Mouse (Mus musculus) adrenal gland, adult 18-20 months (tissue): ENCODE data around the gene Accsl. TPM values are rescaled to one million over a fixed set of nuclear protein-coding genes. Genes with fewer than 3 reads are reported as not detected.
A peak's percentile ranks its signal among the peaks of the same experiment; 100 is the strongest.

Source experiments
- DNase-seq, 2 experiments: peaks; one replicate each; pipeline ENCODE4 v3.0.0; 2021 to 2022; ENCODE audit warnings: low spot score in 2 of 2
- total RNA-seq, 2 experiments: library from RNA; stranded (reverse); gene quantifications; 1 replicate in 1 of 2; 2 replicates in 1 of 2; pipeline ENCODE4 v1.2.3; 2021

Accsl gene
- total RNA-seq, 2 experiments from 2014 or later, result 0.40 to 0.74 TPM

DNA sequence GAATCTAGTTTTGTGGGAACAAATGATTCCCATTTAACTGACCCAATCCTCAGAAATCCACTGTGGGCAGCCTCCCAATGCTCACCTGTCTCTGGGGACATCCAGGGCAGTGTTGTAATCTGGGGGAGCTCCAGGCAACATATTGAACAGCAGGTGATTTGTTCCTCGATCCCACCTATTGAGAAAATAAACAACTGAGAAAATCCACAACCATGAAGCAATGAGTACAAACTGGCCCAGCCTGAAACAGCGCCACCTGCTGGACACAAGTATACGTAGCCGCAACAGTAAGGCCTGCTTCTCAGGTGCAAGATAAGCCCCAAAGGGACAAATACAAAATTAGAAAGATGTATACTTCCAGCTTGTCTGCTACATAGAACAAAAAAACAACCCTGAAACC, 57.1 kb downstream of the Accsl start:
- peak; percentile 57 to 71 for DNase-seq

DNA sequence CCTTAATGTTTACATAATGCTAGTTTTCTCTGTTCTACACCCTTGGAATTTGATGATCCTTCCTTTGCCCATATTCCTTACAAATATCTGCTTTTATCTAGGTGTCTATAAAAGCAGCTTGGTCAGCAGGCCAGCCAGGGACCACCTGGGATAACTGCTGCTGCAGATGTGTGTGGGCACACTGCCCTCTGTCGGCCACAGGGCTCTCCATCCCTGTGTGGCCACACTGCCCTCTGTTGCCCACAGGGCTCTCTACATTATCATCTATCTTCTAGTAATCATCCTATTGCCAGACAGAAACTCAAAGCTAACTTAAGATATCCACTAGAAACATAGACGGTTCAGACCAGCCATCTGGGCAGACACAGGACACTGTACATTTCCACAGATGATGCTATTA, 59.0 kb downstream of the Accsl start:
- DNase-seq, result peak in 1 of 2 experiments; percentile 46

DNA sequence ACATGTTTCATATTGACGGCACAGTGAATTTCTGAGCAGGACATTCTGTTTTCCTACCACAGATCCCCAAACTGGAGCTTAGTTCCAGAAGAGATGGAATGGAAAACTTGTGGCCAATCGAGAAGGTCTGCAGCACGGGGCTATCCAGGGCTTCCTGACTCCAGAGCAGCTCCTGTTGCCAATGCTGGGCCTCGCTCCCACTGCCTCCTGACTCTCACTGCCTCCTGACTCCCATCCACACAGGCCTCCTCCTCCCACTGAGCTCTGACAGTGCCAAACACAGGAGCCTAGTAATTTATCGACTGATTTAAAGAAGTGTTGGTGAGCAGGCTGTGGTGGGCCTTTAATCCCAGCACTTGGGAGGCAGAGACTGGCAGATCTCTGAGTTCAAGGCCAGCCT, 60.9 kb downstream of the Accsl start:
- DNase-seq, result no peak

DNA sequence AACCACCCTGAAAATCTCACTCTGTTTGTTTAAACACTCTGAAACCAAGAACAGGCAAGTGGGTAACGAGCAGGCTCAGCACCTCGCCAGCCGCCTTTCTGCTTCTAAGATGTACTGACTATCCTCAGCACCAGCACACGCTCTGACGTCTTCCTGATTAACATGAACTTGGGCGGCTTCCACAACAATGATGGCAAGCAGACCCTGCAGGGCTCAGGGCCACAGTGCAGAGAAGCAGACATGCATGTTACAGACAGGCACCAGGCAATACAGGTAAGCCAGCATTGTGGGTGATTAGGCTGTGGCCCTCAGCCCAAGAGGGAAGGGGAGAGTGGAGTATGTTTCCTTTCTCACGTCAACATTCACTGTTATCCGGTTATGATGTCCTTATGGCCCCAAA, 61.5 kb downstream of the Accsl start:
- no peak for DNase-seq

DNA sequence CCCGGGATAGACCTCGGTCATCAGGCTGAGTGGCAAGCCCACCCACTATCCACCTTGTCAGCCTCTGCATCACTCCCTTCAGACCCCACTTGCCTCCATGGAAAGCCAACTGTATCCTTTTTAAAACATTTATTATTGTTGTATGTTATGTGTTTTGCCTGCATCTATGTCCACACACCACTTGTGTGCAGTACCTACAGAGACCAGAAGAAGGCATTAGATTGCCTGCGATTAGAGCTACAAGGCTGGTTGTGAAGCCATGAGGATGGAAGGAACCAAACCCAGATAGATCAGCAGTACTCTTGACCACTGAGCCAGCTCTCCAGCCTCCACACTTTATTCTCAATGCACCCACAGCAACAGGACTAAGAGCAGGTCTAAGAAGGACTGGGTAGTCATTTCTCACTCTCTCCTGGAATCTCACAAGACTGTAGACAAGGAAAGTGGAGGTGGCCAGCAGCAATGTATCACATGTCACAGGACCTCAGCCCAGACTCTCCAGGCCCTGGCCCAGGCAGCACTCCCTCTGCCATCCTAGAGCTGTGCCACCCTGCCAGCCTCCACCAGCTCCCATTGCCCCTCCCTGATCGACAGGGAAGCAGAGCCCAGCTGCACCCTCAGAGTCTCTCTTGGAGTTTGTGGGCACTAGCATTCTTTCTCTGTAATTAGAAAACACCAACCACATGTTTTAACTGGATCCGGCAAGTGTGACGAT, 62.3 kb downstream of the Accsl start:
- DNase-seq, result no peak

DNA sequence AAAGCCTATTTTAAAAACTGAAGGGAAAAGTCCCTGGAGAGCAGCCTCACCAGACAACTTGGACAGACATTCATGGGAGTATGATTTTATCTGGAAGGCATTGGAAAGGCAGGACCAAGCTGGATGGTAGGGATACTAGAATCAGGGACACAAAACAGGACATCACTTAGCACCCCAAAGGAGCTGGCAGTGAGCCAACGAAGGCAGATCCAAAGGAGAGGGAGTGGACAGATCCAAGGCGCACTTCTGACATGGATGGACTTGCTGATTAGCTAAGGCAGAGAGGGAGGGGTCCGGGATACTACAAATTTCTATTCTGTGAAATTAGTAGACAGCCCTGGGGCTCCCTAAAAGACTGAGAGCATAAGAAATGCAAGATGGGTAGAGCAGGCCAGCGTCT, 63.4 kb downstream of the Accsl start:
- no peak for DNase-seq

Other genes with a start within 250 kb of the Accsl start
- under 1 TPM; 0.40 to 0.48 TPM for gene Alx4, start 226.8 kb downstream of the Accsl start, total RNA-seq
- 10 to 100 TPM; 65.3 to 98.1 TPM for gene Ext2, start 46.6 kb downstream of the Accsl start, total RNA-seq
- gene Accs, start 19.2 kb downstream of the Accsl start, total RNA-seq, result 1 to 10 TPM; 6.1 to 6.9 TPM
- 10 to 100 TPM; 68.0 to 79.5 TPM for gene Gm13889, start 88.0 kb upstream of the Accsl start, total RNA-seq
- gene Gm27027, start 127.2 kb upstream of the Accsl start, total RNA-seq, result not detected
- 10 to 100 TPM; 43.4 to 58.2 TPM for gene Alkbh3, start 141.7 kb upstream of the Accsl start, total RNA-seq